Mouse (Mus musculus) CH12.LX (cell line): ENCODE measurements at regions not wholly inside any gene's neighbourhood (a gene's known extent, or its start where the extent isn't known, plus 50 kb on each side); places are given as distances from the start of the nearest gene placed in this dataset.

Experiments
- DNase-seq: peaks from one replicate; pipeline ENCODE4 v3.0.0-alpha.2; 2013; ENCODE audit errors: extremely low read depth
- H3K27ac ChIP-seq: 2 replicates; pipeline ENCODE4 v1.5.1; 2012; ENCODE audit warnings: low read depth, mild to moderate bottlenecking, control low read depth, moderate library complexity; ENCODE audit not compliant: insufficient read depth
- H3K27me3 ChIP-seq: replicated peaks from 2 replicates; pipeline ENCODE3; 2012; ENCODE audit warnings: inconsistent platforms
- H3K36me3 ChIP-seq, 2 experiments: replicated peaks in 1 of 2; 2 replicates each; pipeline versions ENCODE3 to v1.6.1; 2012; ENCODE audit warnings: inconsistent platforms in 1 of 2, low read length in 1 of 2, mild to moderate bottlenecking in 1 of 2, mixed read lengths in 1 of 2, moderate library complexity in 1 of 2; ENCODE audit not compliant: control insufficient read depth in 1 of 2, insufficient read depth in 1 of 2
- H3K4me1 ChIP-seq, 2 experiments: 2 replicates each; pipeline ENCODE4 v1.6.1; 2012; ENCODE audit warnings: inconsistent platforms in 1 of 2, moderate library complexity in 1 of 2; ENCODE audit not compliant: insufficient read depth in 2 of 2, control insufficient read depth in 1 of 2
- H3K4me2 ChIP-seq: 2 replicates; pipeline ENCODE4 v1.6.1; 2012; ENCODE audit warnings: low read depth, mild to moderate bottlenecking, control low read depth; ENCODE audit not compliant: poor library complexity, insufficient read depth, severe bottlenecking
- H3K4me3 ChIP-seq, 3 experiments: fragments of 150-350 bp in 1 of 3; sonication (generic) in 1 of 3; replicated peaks in 1 of 3; 2 replicates each; pipeline versions ENCODE3 to v1.5.1; 2011 to 2012; ENCODE audit warnings: low read depth in 2 of 3, low read length in 2 of 3, mild to moderate bottlenecking in 2 of 3, moderate library complexity in 2 of 3, control low read depth in 1 of 3, improper control_type of control experiment in 1 of 3, inconsistent platforms in 1 of 3, mixed read lengths in 1 of 3; ENCODE audit not compliant: poor library complexity in 1 of 3
- H3K79me2 ChIP-seq: replicated peaks from 2 replicates; pipeline ENCODE4 v1.6.1; 2012; ENCODE audit warnings: mild to moderate bottlenecking, moderate library complexity; ENCODE audit not compliant: control insufficient read depth, poor library complexity, insufficient read depth, severe bottlenecking; ENCODE audit errors: extremely low read depth
- H3K9ac ChIP-seq: 2 replicates; pipeline ENCODE4 v1.6.1; 2012; ENCODE audit warnings: low read depth, mild to moderate bottlenecking, control low read depth, moderate library complexity; ENCODE audit not compliant: insufficient read depth
- H3K9me3 ChIP-seq: replicated peaks from 2 replicates; pipeline ENCODE3; 2012; ENCODE audit warnings: low read length, inconsistent platforms, mixed read lengths
- BHLHE40 ChIP-seq: IDR thresholded peaks from 2 replicates; pipeline ENCODE4 v1.6.1; 2011; ENCODE audit warnings: mild to moderate bottlenecking, low read depth, low read length, improper control_type of control experiment
- CHD2 ChIP-seq: IDR thresholded peaks from 2 replicates; pipeline ENCODE4 v1.6.1; 2011; ENCODE audit warnings: low read length, improper control_type of control experiment
- CTCF ChIP-seq, 2 experiments: IDR thresholded peaks in 1 of 2; conservative IDR thresholded peaks in 1 of 2; 2 replicates each; pipeline ENCODE4 v1.5.1; 2011 to 2012; ENCODE audit warnings: low read depth in 2 of 2, low read length in 2 of 2, improper control_type of control experiment in 1 of 2, inconsistent platforms in 1 of 2, mild to moderate bottlenecking in 1 of 2, moderate library complexity in 1 of 2
- ELF1 ChIP-seq: IDR thresholded peaks from 2 replicates; pipeline ENCODE4 v1.6.1; 2014; ENCODE audit warnings: low read depth, mild to moderate bottlenecking, inconsistent platforms, low read length, improper control_type of control experiment
- ETS1 ChIP-seq: conservative IDR thresholded peaks from 2 replicates; pipeline ENCODE4 v1.6.1; 2012; ENCODE audit warnings: low read depth, mild to moderate bottlenecking, inconsistent platforms, low read length, improper control_type of control experiment, moderate library complexity
- GABPA ChIP-seq: IDR thresholded peaks from 2 replicates; pipeline ENCODE4 v1.6.1; 2012; ENCODE audit warnings: low read depth, low read length, improper control_type of control experiment, inconsistent platforms; ENCODE audit not compliant: insufficient replicate concordance
- MAX ChIP-seq: IDR thresholded peaks from 2 replicates; pipeline ENCODE4 v1.6.1; 2011; ENCODE audit warnings: low read length, improper control_type of control experiment
- MEF2A ChIP-seq: IDR thresholded peaks from 2 replicates; pipeline ENCODE4 v1.6.1; 2014; ENCODE audit warnings: low read depth, mild to moderate bottlenecking, inconsistent platforms, low read length, improper control_type of control experiment, borderline replicate concordance
- MYC ChIP-seq: IDR thresholded peaks from 2 replicates; pipeline ENCODE4 v1.6.1; 2011; ENCODE audit warnings: low read depth, mild to moderate bottlenecking, improper control_type of control experiment, low read length
- NELFE ChIP-seq: IDR thresholded peaks from 2 replicates; pipeline ENCODE4 v1.6.1; 2011; ENCODE audit warnings: low read depth, low read length, improper control_type of control experiment
- PAX5 ChIP-seq: IDR thresholded peaks from 2 replicates; pipeline ENCODE4 v1.6.1; 2012; ENCODE audit warnings: low read length, inconsistent platforms, mixed read lengths
- POLR2A ChIP-seq: IDR thresholded peaks from 2 replicates; pipeline ENCODE4 v1.6.1; 2011; ENCODE audit warnings: low read depth, mild to moderate bottlenecking, improper control_type of control experiment, low read length
- POLR2AphosphoS2 ChIP-seq: IDR thresholded peaks from 2 replicates; pipeline ENCODE4 v1.6.1; 2011; ENCODE audit warnings: low read depth, low read length, improper control_type of control experiment
- RAD21 ChIP-seq: IDR thresholded peaks from 2 replicates; pipeline ENCODE4 v1.6.1; 2011; ENCODE audit warnings: low read depth, mild to moderate bottlenecking, low read length, improper control_type of control experiment, moderate library complexity
- TBP ChIP-seq: conservative IDR thresholded peaks from 2 replicates; pipeline ENCODE4 v1.6.1; 2011; ENCODE audit warnings: low read depth, low read length, improper control_type of control experiment
- UBTF ChIP-seq: IDR thresholded peaks from 2 replicates; pipeline ENCODE4 v1.6.1; 2012; ENCODE audit warnings: low read depth, mild to moderate bottlenecking, inconsistent platforms, low read length, improper control_type of control experiment, moderate library complexity
- USF1 ChIP-seq: IDR thresholded peaks from 2 replicates; pipeline ENCODE4 v1.6.1; 2014; ENCODE audit warnings: low read depth, mild to moderate bottlenecking, inconsistent platforms, low read length, improper control_type of control experiment
- ZKSCAN1 ChIP-seq: IDR thresholded peaks from 2 replicates; pipeline ENCODE4 v1.6.1; 2012; ENCODE audit warnings: low read depth, inconsistent platforms, low read length, improper control_type of control experiment, borderline replicate concordance
- ZMIZ1 ChIP-seq: IDR thresholded peaks from 2 replicates; pipeline ENCODE4 v1.6.1; 2012; ENCODE audit warnings: low read depth, mild to moderate bottlenecking, inconsistent platforms, low read length, improper control_type of control experiment
- ZNF384 ChIP-seq: IDR thresholded peaks from 2 replicates; pipeline ENCODE4 v1.6.1; 2012; ENCODE audit warnings: low read depth, low read length, improper control_type of control experiment, inconsistent platforms
- dilution Hi-C: fragments of 300-500 bp; cut with MboI; formaldehyde crosslinking; loops from 2 replicates; pipeline ENCODE4 v1.14.3; 2020; ENCODE audit warnings: low sequenced_read_pairs; ENCODE audit not compliant: extremely low pct_unique_long_range_greater_than_20kb, extremely low pct_ligation_motif_present
- in situ Hi-C: fragments of 300-500 bp; cut with MboI; formaldehyde crosslinking; loops from 3 replicates; pipeline ENCODE4 v1.14.3; 2019; ENCODE audit warnings: low sequenced_read_pairs, low pct_ligation_motif_present, low pct_unique_long_range_greater_than_20kb, mixed read lengths

- TF ChIP-seq CHD2 (no peak), ELF1 (no peak), TBP (no peak), MEF2A (no peak), ZKSCAN1 (no peak), POLR2AphosphoS2 (no peak), PAX5 (no peak), CTCF (conservative IDR thresholded peaks at IDR 0.05 in 1 of 2, IDR thresholded peaks at IDR 0.05 in 1 of 2; ENCODE audit: low read depth in 2 of 2, low read length in 2 of 2) (no peak), RAD21 (no peak), MAX (no peak), GABPA (no peak), BHLHE40 (no peak), ZNF384 (no peak), MYC (no peak), USF1 (no peak)
- H3K4me1 ChIP-seq: no peaks in the 10 kb centered on the region
- no peak for DNase-seq
- no peaks in the 10 kb centered on the region for H3K36me3 ChIP-seq
- no peak overlapping the region for H3K27ac ChIP-seq
- in situ Hi-C loops: no loop called here
- H3K9me3 ChIP-seq: no peaks in the 10 kb centered on the region
- H3K4me3 ChIP-seq: no peak overlapping the region
- no peak overlapping the region for H3K4me2 ChIP-seq
- H3K79me2 ChIP-seq: no peaks in the 10 kb centered on the region
- H3K27me3 ChIP-seq: no peaks in the 10 kb centered on the region
- dilution Hi-C loops: no loop called here
- H3K9ac ChIP-seq: no peak overlapping the region
Measured at GRCm38 (mm10) chr12:92365926-92366325, 517.0 kb upstream of the Sel1l start.

DNA sequence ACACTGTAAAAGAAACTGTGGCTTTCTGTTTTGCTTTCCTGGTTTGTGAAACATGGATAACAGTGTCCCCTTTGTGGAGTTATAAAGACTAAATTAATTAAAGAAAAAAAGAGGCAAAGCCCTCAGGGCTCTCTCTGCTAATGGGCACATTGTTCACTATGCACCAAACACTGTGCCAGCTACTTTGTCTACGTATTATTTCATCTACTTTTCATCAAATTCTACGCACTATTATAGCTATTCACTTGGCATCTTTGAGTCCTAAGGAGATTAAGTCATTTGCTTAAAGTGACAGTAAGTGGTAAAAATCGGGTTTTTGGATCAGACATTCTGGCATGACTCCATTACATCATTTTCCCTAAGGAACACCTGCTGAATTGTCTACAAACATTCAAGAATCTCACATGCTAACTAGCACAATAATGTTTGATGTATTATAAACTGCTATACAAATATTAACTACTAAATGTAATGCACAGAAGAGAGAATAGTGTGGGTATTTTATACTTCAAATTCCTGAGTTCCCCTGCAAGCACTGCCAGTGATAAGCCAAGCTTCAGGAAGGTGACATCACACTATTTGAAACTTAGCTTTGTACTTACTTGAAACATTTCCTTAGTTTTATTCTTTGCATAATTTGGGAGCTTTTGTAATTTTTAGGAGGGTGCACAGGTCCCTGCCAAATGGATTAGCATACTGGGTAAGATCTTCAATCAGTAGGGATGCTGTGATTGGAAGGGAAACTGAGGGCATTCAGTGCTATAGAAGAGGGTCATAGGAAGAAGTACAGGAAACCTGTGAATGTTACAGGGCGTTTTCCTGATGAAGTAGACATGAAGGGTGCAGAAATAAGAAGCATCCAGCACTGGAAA lies 504.7 kb upstream of the Sel1l start:
- Histone ChIP-seq H3K27me3 (no peaks in the 10 kb centered on the region), H3K4me1 (no peaks in the 10 kb centered on the region), H3K27ac (no peak overlapping the region), H3K4me2 (no peak overlapping the region), H3K9ac (no peak overlapping the region), H3K36me3 (no peaks in the 10 kb centered on the region), H3K79me2 (no peaks in the 10 kb centered on the region), H3K9me3 (no peaks in the 10 kb centered on the region), H3K4me3 (no peak overlapping the region)
- in situ Hi-C loops: no loop called here
- dilution Hi-C loops: no loop called here
- DNase-seq: no peak
- TF ChIP-seq ELF1: no peak
- no peak for TF ChIP-seq NELFE
- no peak for TF ChIP-seq ZNF384
- TF ChIP-seq ETS1: no peak
- no peak for TF ChIP-seq UBTF
- TF ChIP-seq POLR2A: no peak
- TF ChIP-seq ZMIZ1: no peak
- TF ChIP-seq RAD21: no peak
